Mouse (Mus musculus) T-helper 2 cell (primary cell): ENCODE data around the gene Fam219b.

ENCODE experiments used
- in situ Hi-C: fragments of 300-600 bp; cut with MboI, MseI; formaldehyde crosslinking; loops from one replicate; pipeline ENCODE4 v1.15.1; 2025; ENCODE audit warnings: high pct_unique_total_duplicates

Fam219b gene

GRCm38 (mm10) chr9:57564609-57565008, 27.3 kb downstream of the Fam219b start:
- in situ Hi-C loops: no loop called here

- in situ Hi-C loops: no loop called here
These were observed 28.5 kb downstream of the Fam219b start for GRCm38 (mm10) chr9:57565741-57566221.

GRCm38 (mm10) chr9:57566846-57567245, 29.5 kb downstream of the Fam219b start:
- in situ Hi-C loops: no loop called here

- in situ Hi-C loops: no loop called here
These were observed 31.2 kb downstream of the Fam219b start for GRCm38 (mm10) chr9:57568500-57568899.

- in situ Hi-C loops: no loop called here
These were observed 37.1 kb downstream of the Fam219b start for GRCm38 (mm10) chr9:57574397-57574796.

- in situ Hi-C loops: loop anchor here (5.0 kb wide), 1 partner anchor 42 kb away; no protein-coding TSS in a partner anchor
These were observed 38.2 kb downstream of the Fam219b start for GRCm38 (mm10) chr9:57575577-57575976.

- in situ Hi-C loops: loop anchor here (5.0 kb wide), 1 partner anchor 40 kb away; no protein-coding TSS in a partner anchor
These were observed 40.0 kb downstream of the Fam219b start for GRCm38 (mm10) chr9:57577144-57577849.

GRCm38 (mm10) chr9:57584991-57585390, 47.7 kb downstream of the Fam219b start:
- in situ Hi-C loops: no loop called here

GRCm38 (mm10) chr9:57589224-57590126, 52.1 kb downstream of the Fam219b start, which contains the start of gene Ulk3:
TSS of gene Ulk3 (plus strand) at chr9:57589452.
- in situ Hi-C loops: no loop called here

GRCm38 (mm10) chr9:57590726-57591125, 53.4 kb downstream of the Fam219b start:
- in situ Hi-C loops: no loop called here
